10 mouse cellular contexts compared by ENCODE assay signal in the genomic region with DNA sequence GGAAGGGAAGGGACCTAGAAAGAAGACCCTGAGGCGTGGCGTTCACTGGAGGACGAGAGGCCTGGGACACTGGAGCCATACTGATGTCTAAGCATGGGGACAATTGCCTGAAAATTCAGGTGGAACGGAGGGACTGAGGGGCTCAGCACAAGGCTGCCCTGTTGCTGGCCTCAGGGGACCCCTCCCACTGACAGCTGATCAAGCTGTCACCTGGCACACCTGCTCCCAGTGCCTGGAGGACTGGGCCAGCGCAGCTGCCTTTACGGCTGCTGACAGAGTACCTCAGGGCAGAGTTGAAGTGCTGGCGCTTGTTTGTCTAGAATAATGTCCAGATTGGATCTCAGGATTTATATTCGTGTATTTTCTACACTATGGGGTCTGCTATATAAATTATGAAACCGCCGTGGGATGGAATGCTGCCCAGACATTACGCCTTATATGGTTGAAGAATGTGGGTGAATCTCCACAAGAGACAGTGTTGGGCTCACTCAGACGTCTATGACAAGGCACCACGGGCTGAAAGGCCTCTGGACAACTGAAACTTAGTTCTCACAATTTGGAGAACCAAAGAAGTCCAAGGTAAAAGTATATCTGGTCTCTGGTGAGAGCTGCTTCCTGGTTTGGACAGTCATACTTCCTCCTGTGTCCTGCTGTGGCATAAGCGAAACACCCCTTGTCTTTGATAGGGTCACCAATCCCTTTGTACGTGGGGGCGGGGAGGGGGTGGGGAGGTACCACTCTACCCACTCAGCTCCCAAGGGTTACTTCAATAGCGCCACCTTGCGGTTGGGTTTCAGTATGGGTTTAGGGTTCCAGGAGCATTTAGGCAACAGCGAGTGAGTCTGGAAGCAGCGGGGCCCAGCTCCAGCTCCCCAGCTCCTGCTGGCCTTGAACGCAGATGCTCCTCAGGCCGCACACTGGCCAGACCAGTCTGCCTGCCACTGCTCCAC. TPM values are rescaled to one million over a fixed set of nuclear protein-coding genes. Genes with fewer than 3 reads are reported as not detected.
DNase-seq lines count a peak whose midpoint lies in the region; ATAC-seq and TF ChIP-seq lines count a peak whose summit lies in the region.
"Had no signal": no experiment of that assay in that cellular context is flagged by ENCODE, and none has a peak within 500 bp of the region (broad histone marks: within the 10 kb centered on the region; RNA-seq: fewer than 3 reads in every experiment).

No protein-coding gene starts in this region.

- H3K27ac ChIP-seq in cerebellum, adult 2 months (ENCODE audit: insufficient read depth, low read length): no peak overlapping the region
- no peak overlapping the region for H3K27ac ChIP-seq in embryonic facial prominence, embryonic 12.5 days
- H3K27ac ChIP-seq in hindbrain, embryonic 13.5 days: no peak overlapping the region
- H3K27ac ChIP-seq: macrophage had no signal

- H3K9ac ChIP-seq in embryonic facial prominence, embryonic 12.5 days: no peak overlapping the region
- H3K9ac ChIP-seq in hindbrain, embryonic 13.5 days: no peak overlapping the region

- peak; percentile 17; the same call in 1 of the 2 replicates for TF ChIP-seq CTCF in cerebellum, adult 2 months (IDR thresholded peaks at IDR 0.05; ENCODE audit: borderline replicate concordance, insufficient read depth, low read depth, low read length)

- 56% methylated on average over 22 of the region's 22 CpGs for WGBS in cerebellum, adult 2 months
- 42% methylated on average over 22 of the region's 22 CpGs for WGBS in embryonic facial prominence, embryonic 12.5 days
- WGBS in hindbrain, embryonic 13.5 days: 42% methylated on average over 22 of the region's 22 CpGs

- no peaks in the 10 kb centered on the region for H3K27me3 ChIP-seq in cerebellum, adult 2 months (ENCODE audit: control insufficient read depth, insufficient read depth, low read length)
- peaks cover 22% of the 10 kb centered on the region for H3K27me3 ChIP-seq in embryonic facial prominence, embryonic 12.5 days
- H3K27me3 ChIP-seq in hindbrain, embryonic 13.5 days: peaks cover 13% of the 10 kb centered on the region
- H3K27me3 ChIP-seq: Patski had no signal

- intact Hi-C loops in left cerebral cortex, postnatal 14 days (cut with DNase I): no loop called here

- H3K9me3 ChIP-seq in embryonic facial prominence, embryonic 12.5 days: no peaks in the 10 kb centered on the region
- H3K9me3 ChIP-seq in hindbrain, embryonic 13.5 days: no peaks in the 10 kb centered on the region

- H3K4me3 ChIP-seq in cerebellum, adult 2 months (replicated peaks; ENCODE audit: insufficient read depth, low read depth, low read length): no peak overlapping the region
- H3K4me3 ChIP-seq in embryonic facial prominence, embryonic 12.5 days: no peak overlapping the region
- no peak overlapping the region for H3K4me3 ChIP-seq in hindbrain, embryonic 13.5 days

- ATAC-seq in embryonic facial prominence, embryonic 12.5 days (ENCODE audit: insufficient number of reproducible peaks, insufficient read depth, low FRiP score, low TSS enrichment): 0 out of 2 replicates have a peak, but pooled peaks have one; percentile 29
- ATAC-seq in hindbrain, embryonic 13.5 days (ENCODE audit: low FRiP score): peak; percentile 55; the same call in 1 of the 2 replicates
- ATAC-seq in megakaryocyte progenitor cell, adult 5-6 weeks (replicated peaks; ENCODE audit: poor library complexity): peak; percentile 74
- ATAC-seq: Patski had no signal

- H3K4me2 ChIP-seq in embryonic facial prominence, embryonic 12.5 days (replicated peaks): no peak overlapping the region
- H3K4me2 ChIP-seq in hindbrain, embryonic 13.5 days: no peak overlapping the region

- H3K36me3 ChIP-seq in embryonic facial prominence, embryonic 12.5 days: no peaks in the 10 kb centered on the region
- H3K36me3 ChIP-seq in hindbrain, embryonic 13.5 days: no peaks in the 10 kb centered on the region

- peak; percentile 25 to 38 for DNase-seq in cerebellum, adult 2 months
- no peak for DNase-seq in cerebellum, adult 9-11 months
- DNase-seq in R1 (ENCODE audit: low read depth, low spot score): peak; percentile 93
- DNase-seq in left cerebral cortex, postnatal 14 days (ENCODE audit: low spot score in 2 of 2): peak; percentile 39 to 60
- peak; percentile 64 to 87 for DNase-seq in spleen, postnatal 4 days (ENCODE audit: low spot score in 2 of 2)

- H3K4me1 ChIP-seq in cerebellum, adult 2 months (ENCODE audit: control insufficient read depth, insufficient read depth, low read length): peaks cover 3% of the 10 kb centered on the region; the same call in 1 of the 2 replicates
- H3K4me1 ChIP-seq in embryonic facial prominence, embryonic 12.5 days: 0 out of 2 replicates have a peak, but pooled peaks cover 4% of the 10 kb centered on the region
- peaks cover 25% of the 10 kb centered on the region for H3K4me1 ChIP-seq in hindbrain, embryonic 13.5 days (replicated peaks)

- TF ChIP-seq POLR2A in cerebellum, adult 2 months (IDR thresholded peaks at IDR 0.05; ENCODE audit: borderline replicate concordance, insufficient read depth, low read length): no peak

RNA-seq across cellular contexts. Expression of a gene that starts 27.0 kb away (rescaled TPM):
- 120 and 129 TPM in 2 replicates for polyA plus RNA-seq in cerebellum, adult 2 months (2012; rRNA removed)
- 38.2 and 39.2 TPM in 2 replicates for polyA plus RNA-seq in embryonic facial prominence, embryonic 12.5 days (2016; fragmentation: Nextera tagmentation; extraction: Ambion mirVana)
- polyA plus RNA-seq in hindbrain, embryonic 13.5 days (2015; fragmentation: Nextera tagmentation; extraction: Ambion mirVana): 131 and 137 TPM in 2 replicates
- total RNA-seq in left cerebral cortex, postnatal 14 days (2021): 100 to 1,000 TPM; 190 to 200 TPM
- total RNA-seq in megakaryocyte progenitor cell, adult 5-6 weeks (2015): 0.39 and 1.5 TPM in 2 replicates
- total RNA-seq in megakaryocyte progenitor cell, adult 5-6 weeks (2017): 0.46 and 1.1 TPM in 2 replicates
